Mouse (Mus musculus) cerebellum, adult 2 months (tissue): ENCODE results near the gene Unkl. TPM values are rescaled to one million over a fixed set of nuclear protein-coding genes. Genes with fewer than 3 reads are reported as not detected.
"Not testable (repeated sequence)": the region's sequence is repeated elsewhere in the genome, so short reads cannot be mapped to it uniquely, and the experiment has no call there.

Experiments used
- DNase-seq, 2 experiments: peaks; one replicate each; pipeline ENCODE4 v3.0.0; 2021
- H3K27ac ChIP-seq: fragments of 200-500 bp; 2 replicates; pipeline ENCODE4 v1.5.1; 2012; ENCODE audit warnings: low read length, control low read depth, inconsistent platforms; ENCODE audit not compliant: insufficient read depth
- H3K27me3 ChIP-seq: fragments of 200-500 bp; 2 replicates; pipeline ENCODE4 v1.6.1; 2012; ENCODE audit warnings: inconsistent platforms, mild to moderate bottlenecking, low read length, moderate library complexity; ENCODE audit not compliant: control insufficient read depth, insufficient read depth
- H3K4me1 ChIP-seq: fragments of 200-500 bp; 2 replicates; pipeline ENCODE4 v1.6.1; 2011; ENCODE audit warnings: low read length; ENCODE audit not compliant: control insufficient read depth, insufficient read depth
- H3K4me3 ChIP-seq: fragments of 200-500 bp; replicated peaks from 2 replicates; pipeline ENCODE3; 2011; ENCODE audit warnings: mild to moderate bottlenecking, low read depth, low read length, control low read depth; ENCODE audit not compliant: insufficient read depth
- CTCF ChIP-seq: fragments of 200-500 bp; IDR thresholded peaks from 2 replicates; pipeline ENCODE4 v1.5.1; 2011; ENCODE audit warnings: low read depth, mild to moderate bottlenecking, control low read depth, low read length, moderate library complexity, borderline replicate concordance; ENCODE audit not compliant: insufficient read depth
- POLR2A ChIP-seq: fragments of 200-500 bp; IDR thresholded peaks from 2 replicates; pipeline ENCODE4 v1.6.1; 2011; ENCODE audit warnings: low read length, control low read depth, borderline replicate concordance; ENCODE audit not compliant: insufficient read depth
- WGBS: fragments of 180-500 bp; shearing (Covaris S2); methylation state at CpG from one replicate; pipeline ENCODE4 v1.1.7; 2018; 5-methylcytosine and 5-hydroxymethylcytosine counted together
- polyA plus RNA-seq: library from polyadenylated mRNA; depleted of rRNA; stranded (reverse); fragments of >200 nt; gene quantifications from 2 replicates; pipeline ENCODE4 v1.2.3, GENCODE M21; 2012

The Unkl gene
- polyA plus RNA-seq, 1 experiment = 56.2 TPM

GRCm38 (mm10) chr17:25221821-25222503, 33.8 kb downstream of the Unkl start:
- 4% methylated on average over 22 of the region's 30 CpGs for WGBS
- TF ChIP-seq CTCF = no peak
- peak; percentile 60; the same call in 1 of the 2 replicates for TF ChIP-seq POLR2A
- Histone ChIP-seq H3K27me3 (no peaks in the 10 kb centered on the region), H3K4me3 (peak overlapping the region; percentile 65), H3K4me1 (peaks cover 27% of the 10 kb centered on the region), H3K27ac (peak overlapping the region; percentile 93)
- peak; percentile 84 to 86 for DNase-seq

- Histone ChIP-seq H3K27ac (peak overlapping the region; percentile 96), H3K4me1 (peaks cover 28% of the 10 kb centered on the region), H3K4me3 (peak overlapping the region; percentile 96)
- DNase-seq = peak; percentile 65 to 69
- H3K27me3 ChIP-seq = not testable (repeated sequence)
- TF ChIP-seq POLR2A = 0 out of 2 replicates have a peak, but pooled peaks have one; percentile 13
- WGBS = 10% methylated on average over 13 of the region's 28 CpGs
Observed at GRCm38 (mm10) chr17:25222504-25222940, 34.3 kb downstream of the Unkl start.

- 9% methylated on average over 6 of the region's 6 CpGs for WGBS
- Histone ChIP-seq H3K4me1 (peaks cover 31% of the 10 kb centered on the region), H3K27me3 (no peaks in the 10 kb centered on the region), H3K27ac (peak overlapping the region; percentile 96), H3K4me3 (peak overlapping the region; percentile 96)
- peak; percentile 51 for DNase-seq
- TF ChIP-seq CTCF (no peak), POLR2A (no peak)
Observed at GRCm38 (mm10) chr17:25222951-25223601, 34.9 kb downstream of the Unkl start.

- no peak for TF ChIP-seq CTCF
- no peak for TF ChIP-seq POLR2A
- WGBS = 77% methylated on average over 7 of the region's 7 CpGs
- Histone ChIP-seq H3K4me1 (peaks cover 26% of the 10 kb centered on the region), H3K27ac (peak overlapping the region; percentile 96; the same call in 1 of the 2 replicates), H3K27me3 (no peaks in the 10 kb centered on the region), H3K4me3 (no peak overlapping the region)
- DNase-seq = no peak
Observed at GRCm38 (mm10) chr17:25224586-25225222, 36.5 kb downstream of the Unkl start.

GRCm38 (mm10) chr17:25225659-25226058, 37.5 kb downstream of the Unkl start:
- Histone ChIP-seq H3K27me3 (no peaks in the 10 kb centered on the region), H3K4me1 (peaks cover 29% of the 10 kb centered on the region), H3K4me3 (no peak overlapping the region), H3K27ac (no peak overlapping the region)
- DNase-seq = no peak
- no peak for TF ChIP-seq CTCF
- TF ChIP-seq POLR2A = no peak
- WGBS = 83% methylated on average over 4 of the region's 4 CpGs

- no peak for DNase-seq
- Histone ChIP-seq H3K27ac (no peak overlapping the region), H3K4me1 (peaks cover 30% of the 10 kb centered on the region), H3K4me3 (no peak overlapping the region), H3K27me3 (no peaks in the 10 kb centered on the region)
- 88% methylated on average over 5 of the region's 5 CpGs for WGBS
- no peak for TF ChIP-seq POLR2A
- no peak for TF ChIP-seq CTCF
Observed at GRCm38 (mm10) chr17:25227991-25228390, 39.8 kb downstream of the Unkl start.

GRCm38 (mm10) chr17:25230014-25230655, 41.9 kb downstream of the Unkl start:
- H3K4me3 ChIP-seq, H3K27ac ChIP-seq, DNase-seq, H3K27me3 ChIP-seq: not testable (repeated sequence)
- WGBS = 25% methylated on average over 15 of the region's 17 CpGs
- peaks cover 24% of the 10 kb centered on the region for H3K4me1 ChIP-seq
